Mouse (Mus musculus) thymus, adult 2 months (tissue): ENCODE data around the gene Polr1b.

Experiments used
- CTCF ChIP-seq: fragments of 200-500 bp; IDR thresholded peaks from 2 replicates; pipeline ENCODE4 v1.5.1; 2012; ENCODE audit warnings: mild to moderate bottlenecking, control low read depth, low read length, moderate library complexity, borderline replicate concordance; ENCODE audit not compliant: control insufficient read depth, poor library complexity, insufficient read depth; ENCODE audit errors: extremely low read depth
- POLR2A ChIP-seq: fragments of 200-500 bp; IDR thresholded peaks from 2 replicates; pipeline ENCODE4 v1.6.1; 2012; ENCODE audit warnings: mild to moderate bottlenecking, low read length, control low read depth, moderate library complexity; ENCODE audit not compliant: control insufficient read depth, poor library complexity, insufficient read depth; ENCODE audit errors: extremely low read depth

DNA sequence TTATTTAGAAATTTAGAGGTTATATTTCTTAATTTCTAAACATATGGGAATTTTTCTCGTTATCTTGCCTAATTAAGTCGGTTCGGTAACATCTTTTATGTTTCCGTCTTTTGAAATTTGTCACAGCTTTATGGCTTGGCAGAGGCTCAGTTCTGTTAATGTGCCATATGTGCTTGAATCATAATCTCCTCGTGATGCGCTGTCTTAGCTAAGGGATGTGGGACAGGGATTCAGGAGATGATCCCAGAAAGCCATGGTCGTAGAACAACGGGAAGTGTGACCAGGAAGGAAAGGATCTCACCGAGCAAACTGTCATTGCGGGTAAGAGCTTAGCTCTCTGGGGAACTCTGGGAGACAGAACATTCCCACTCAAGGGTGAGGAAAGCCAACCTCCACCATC, 39.1 kb downstream of the Polr1b start:
- TF ChIP-seq CTCF (no peak), POLR2A (no peak)
